Mouse (Mus musculus) midbrain, embryonic 12.5 days (tissue): ENCODE results near the gene Prkn. TPM values are rescaled to one million over a fixed set of nuclear protein-coding genes. Genes with fewer than 3 reads are reported as not detected.
A peak's percentile ranks its signal among the peaks of the same experiment; 100 is the strongest.

Experiments
- ATAC-seq: fragments of 200-750 bp; cut with Nextera tagmentation; 2 replicates; pipeline ENCODE4 v1.8.0; 2017; ENCODE audit warnings: low read depth, moderate TSS enrichment, moderate library complexity; ENCODE audit not compliant: low FRiP score
- H3K27ac ChIP-seq: fragments of 300-500 bp; sonication (generic); replicated peaks from 2 replicates; pipeline ENCODE4 v1.5.1; 2016; ENCODE audit warnings: mild to moderate bottlenecking
- H3K27me3 ChIP-seq: fragments of 300-500 bp; sonication (generic); 2 replicates; pipeline ENCODE4 v1.6.1; 2016; ENCODE audit warnings: mild to moderate bottlenecking
- H3K36me3 ChIP-seq: fragments of 300-500 bp; sonication (generic); 2 replicates; pipeline ENCODE4 v1.6.1; 2016
- H3K4me1 ChIP-seq: fragments of 300-500 bp; sonication (generic); 2 replicates; pipeline ENCODE4 v1.6.1; 2016
- H3K4me2 ChIP-seq: fragments of 300-500 bp; sonication (generic); replicated peaks from 2 replicates; pipeline ENCODE4 v1.6.1; 2016; ENCODE audit warnings: mild to moderate bottlenecking, moderate library complexity
- H3K4me3 ChIP-seq: fragments of 300-500 bp; sonication (generic); 2 replicates; pipeline ENCODE4 v1.5.1; 2016; ENCODE audit warnings: mild to moderate bottlenecking
- H3K9ac ChIP-seq: fragments of 300-500 bp; sonication (generic); replicated peaks from 2 replicates; pipeline ENCODE4 v1.6.1; 2016; ENCODE audit warnings: mild to moderate bottlenecking, moderate library complexity
- H3K9me3 ChIP-seq: fragments of 300-500 bp; sonication (generic); 2 replicates; pipeline ENCODE4 v1.6.1; 2016; ENCODE audit warnings: mild to moderate bottlenecking
- WGBS: fragments of 180-500 bp; shearing (Covaris S2); methylation state at CpG from one replicate; pipeline ENCODE4 v1.1.7; 2016; 5-methylcytosine and 5-hydroxymethylcytosine counted together
- polyA plus RNA-seq: library from polyadenylated mRNA; unstranded; fragments of >200 nt; fragmentation: Nextera tagmentation; extraction: Ambion mirVana; gene quantifications from 2 replicates; pipeline ENCODE4 v1.2.1, GENCODE M21; 2016

Prkn gene
- polyA plus RNA-seq, 1 experiment from 2014 or later = 2.1 TPM

DNA sequence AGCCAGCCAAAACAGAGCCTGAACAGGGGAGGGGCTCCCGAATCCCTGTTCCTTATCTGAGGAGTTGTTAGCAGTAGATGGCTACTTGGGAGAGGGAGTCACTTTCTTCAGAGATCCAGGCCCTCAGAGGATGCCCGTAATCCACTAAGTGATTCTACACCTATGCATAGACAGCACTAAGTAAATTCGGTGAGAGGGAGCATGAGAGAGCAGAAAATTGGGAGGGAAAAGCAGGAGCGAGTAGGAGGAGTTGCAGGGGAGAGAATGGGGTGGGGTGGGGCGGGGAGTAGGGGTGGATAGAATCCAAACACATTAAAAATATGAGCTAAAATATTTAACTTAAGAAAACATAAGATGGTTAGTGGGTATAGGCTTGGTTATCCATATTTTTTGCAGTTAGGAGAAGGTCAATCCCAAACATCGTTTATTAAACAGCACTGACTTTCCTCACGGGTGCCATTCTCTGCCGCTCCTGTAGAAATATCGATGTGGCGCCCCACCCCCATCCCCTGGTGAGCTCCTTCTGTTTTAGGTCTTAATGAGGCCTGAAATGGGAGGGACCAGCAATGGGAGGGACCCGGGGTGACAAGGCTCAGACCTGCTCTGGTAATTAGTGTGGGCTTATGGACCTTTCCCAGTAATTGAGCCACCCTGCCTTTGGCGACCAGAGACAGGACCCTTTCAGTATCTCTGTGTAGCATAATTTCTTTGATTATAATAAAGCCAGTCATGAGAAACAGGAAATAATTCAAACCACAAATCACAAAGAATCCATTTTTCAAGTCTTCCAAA lies 390.6 kb downstream of the Prkn start:
- no peaks in the 10 kb centered on the region for H3K36me3 ChIP-seq
- H3K4me3 ChIP-seq = no peak overlapping the region
- ATAC-seq = peak; percentile 73; the same call in 1 of the 2 replicates
- H3K27ac ChIP-seq = no peak overlapping the region
- H3K9me3 ChIP-seq = no peaks in the 10 kb centered on the region
- H3K9ac ChIP-seq = no peak overlapping the region
- 45% methylated on average over 12 of the region's 12 CpGs for WGBS
- 0 out of 2 replicates have a peak overlapping the region, but pooled peaks have one; percentile 2 for H3K4me2 ChIP-seq
- H3K27me3 ChIP-seq = no peaks in the 10 kb centered on the region
- 0 out of 2 replicates have a peak, but pooled peaks cover 3% of the 10 kb centered on the region for H3K4me1 ChIP-seq

DNA sequence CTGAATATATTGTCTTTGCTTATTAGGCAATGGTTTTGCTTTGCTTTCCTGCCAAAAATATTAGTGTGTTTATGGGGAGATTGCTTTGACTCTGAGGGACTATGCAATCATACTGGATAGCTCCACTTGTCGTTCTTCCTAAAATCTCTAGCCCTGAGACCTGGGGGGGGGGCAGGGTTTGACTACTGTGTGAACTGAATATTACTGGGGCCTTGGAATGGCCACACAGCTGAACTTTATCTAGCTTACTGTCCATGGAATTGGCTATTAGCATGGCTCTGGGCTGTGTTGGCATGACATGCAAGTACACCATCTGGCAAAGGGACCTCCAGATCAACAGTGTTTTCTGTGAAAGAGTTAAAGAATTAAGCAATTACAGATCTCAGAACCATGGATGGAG lies 395.1 kb downstream of the Prkn start:
- H3K4me3 ChIP-seq = no peak overlapping the region
- no peak overlapping the region for H3K9ac ChIP-seq
- H3K36me3 ChIP-seq = no peaks in the 10 kb centered on the region
- no peak overlapping the region for H3K4me2 ChIP-seq
- no peaks in the 10 kb centered on the region for H3K27me3 ChIP-seq
- 0 out of 2 replicates have a peak, but pooled peaks cover 3% of the 10 kb centered on the region for H3K4me1 ChIP-seq
- no peak overlapping the region for H3K27ac ChIP-seq
- H3K9me3 ChIP-seq = no peaks in the 10 kb centered on the region
- no peak for ATAC-seq
- 77% methylated on average over 1 of the region's 1 CpGs for WGBS

- Histone ChIP-seq H3K4me3 (no peak overlapping the region), H3K9ac (no peak overlapping the region), H3K9me3 (no peaks in the 10 kb centered on the region), H3K4me1 (no peaks in the 10 kb centered on the region), H3K27ac (no peak overlapping the region), H3K4me2 (no peak overlapping the region), H3K27me3 (no peaks in the 10 kb centered on the region), H3K36me3 (no peaks in the 10 kb centered on the region)
- no peak for ATAC-seq
- 87% methylated on average over 9 of the region's 9 CpGs for WGBS
These were observed 404.9 kb downstream of the Prkn start for GRCm38 (mm10) chr17:11245040-11245439.

DNA sequence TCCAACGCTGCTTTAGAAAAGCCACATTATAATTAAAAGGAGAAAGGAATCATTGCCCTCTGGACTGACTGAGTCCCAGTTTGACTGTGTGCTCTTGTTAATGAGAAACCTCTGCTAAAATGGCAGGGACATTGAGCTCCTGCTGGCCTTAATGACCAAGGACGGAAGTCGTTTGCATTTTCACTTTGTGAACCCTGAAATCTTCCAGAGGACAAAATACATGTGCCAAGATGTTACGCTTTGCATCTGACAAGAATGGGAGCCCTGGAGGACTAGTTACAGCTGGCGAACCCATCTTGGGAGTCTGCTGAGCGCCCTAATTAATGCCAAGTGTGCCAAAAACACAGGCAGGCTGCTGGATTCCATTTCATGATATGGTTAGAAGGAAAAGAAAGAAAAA lies 409.0 kb downstream of the Prkn start:
- Histone ChIP-seq H3K27me3 (no peaks in the 10 kb centered on the region), H3K4me1 (no peaks in the 10 kb centered on the region), H3K9me3 (no peaks in the 10 kb centered on the region), H3K27ac (no peak overlapping the region), H3K36me3 (no peaks in the 10 kb centered on the region), H3K9ac (no peak overlapping the region), H3K4me2 (no peak overlapping the region), H3K4me3 (no peak overlapping the region)
- ATAC-seq = no peak
- WGBS = 67% methylated on average over 6 of the region's 6 CpGs

DNA sequence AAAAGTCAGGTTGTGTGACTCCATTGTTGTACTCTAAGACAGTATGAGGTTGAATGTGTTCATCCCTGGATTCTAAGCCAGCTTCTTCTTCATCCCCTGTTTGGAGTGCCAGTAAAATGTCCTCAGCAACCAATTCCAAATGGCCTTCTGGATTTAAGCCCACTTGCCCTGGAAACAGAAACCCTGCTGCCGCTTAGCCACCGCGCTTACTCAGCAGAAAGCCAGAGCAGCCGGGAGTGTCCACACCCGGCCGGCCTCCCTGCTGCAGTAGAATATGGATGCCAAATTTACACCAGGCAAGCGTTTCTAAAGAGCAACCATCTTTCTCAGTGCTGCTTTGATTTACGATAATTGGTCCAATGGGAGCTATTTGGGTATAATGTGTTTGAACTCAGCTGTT lies 420.5 kb downstream of the Prkn start:
- WGBS = 84% methylated on average over 8 of the region's 8 CpGs
- ATAC-seq = no peak
- no peak overlapping the region for H3K4me2 ChIP-seq

DNA sequence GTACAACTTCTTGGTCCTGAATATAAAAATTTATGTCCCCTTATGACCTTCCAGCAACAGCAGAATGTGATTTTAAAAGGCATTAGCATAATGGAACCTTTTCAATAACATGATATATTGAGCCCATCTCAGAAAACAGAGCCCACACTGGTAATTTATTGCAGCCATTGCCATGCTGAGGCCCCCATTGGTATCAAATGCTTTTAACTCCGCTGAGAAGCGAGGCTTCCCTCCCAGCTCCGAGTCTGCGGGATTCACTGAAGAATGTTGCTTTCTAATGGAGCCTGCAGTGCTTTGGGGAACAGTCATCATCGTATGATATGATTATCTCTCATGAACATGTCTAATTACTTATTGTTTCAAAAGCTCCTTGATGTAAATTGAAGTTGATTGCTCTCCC lies 421.5 kb downstream of the Prkn start:
- H3K4me3 ChIP-seq = no peak overlapping the region
- ATAC-seq = no peak
- H3K9me3 ChIP-seq = no peaks in the 10 kb centered on the region
- no peak overlapping the region for H3K27ac ChIP-seq
- H3K4me2 ChIP-seq = no peak overlapping the region
- H3K4me1 ChIP-seq = no peaks in the 10 kb centered on the region
- H3K36me3 ChIP-seq = no peaks in the 10 kb centered on the region
- H3K9ac ChIP-seq = no peak overlapping the region
- WGBS = 91% methylated on average over 5 of the region's 5 CpGs
- H3K27me3 ChIP-seq = no peaks in the 10 kb centered on the region

More for the DNA sequence above, 420.5 kb downstream of the Prkn start:
- no peaks in the 10 kb centered on the region for H3K9me3 ChIP-seq
- no peaks in the 10 kb centered on the region for H3K27me3 ChIP-seq
- no peaks in the 10 kb centered on the region for H3K36me3 ChIP-seq
- no peaks in the 10 kb centered on the region for H3K4me1 ChIP-seq
- H3K9ac ChIP-seq = no peak overlapping the region
- no peak overlapping the region for H3K4me3 ChIP-seq
- H3K27ac ChIP-seq = no peak overlapping the region

- 86% methylated on average over 4 of the region's 4 CpGs for WGBS
- Histone ChIP-seq H3K9me3 (no peaks in the 10 kb centered on the region), H3K4me1 (no peaks in the 10 kb centered on the region), H3K4me3 (no peak overlapping the region), H3K36me3 (no peaks in the 10 kb centered on the region), H3K27ac (no peak overlapping the region), H3K9ac (no peak overlapping the region), H3K4me2 (no peak overlapping the region), H3K27me3 (no peaks in the 10 kb centered on the region)
- ATAC-seq = no peak
These were observed 427.8 kb downstream of the Prkn start for GRCm38 (mm10) chr17:11267951-11268350.

- H3K27me3 ChIP-seq = no peaks in the 10 kb centered on the region
- H3K4me1 ChIP-seq = no peaks in the 10 kb centered on the region
- 89% methylated on average over 4 of the region's 4 CpGs for WGBS
- no peak overlapping the region for H3K9ac ChIP-seq
- H3K4me2 ChIP-seq = no peak overlapping the region
- H3K36me3 ChIP-seq = no peaks in the 10 kb centered on the region
- ATAC-seq = no peak
- H3K27ac ChIP-seq = no peak overlapping the region
- H3K9me3 ChIP-seq = no peaks in the 10 kb centered on the region
- no peak overlapping the region for H3K4me3 ChIP-seq
These were observed 430.0 kb downstream of the Prkn start for GRCm38 (mm10) chr17:11270179-11270578.

DNA sequence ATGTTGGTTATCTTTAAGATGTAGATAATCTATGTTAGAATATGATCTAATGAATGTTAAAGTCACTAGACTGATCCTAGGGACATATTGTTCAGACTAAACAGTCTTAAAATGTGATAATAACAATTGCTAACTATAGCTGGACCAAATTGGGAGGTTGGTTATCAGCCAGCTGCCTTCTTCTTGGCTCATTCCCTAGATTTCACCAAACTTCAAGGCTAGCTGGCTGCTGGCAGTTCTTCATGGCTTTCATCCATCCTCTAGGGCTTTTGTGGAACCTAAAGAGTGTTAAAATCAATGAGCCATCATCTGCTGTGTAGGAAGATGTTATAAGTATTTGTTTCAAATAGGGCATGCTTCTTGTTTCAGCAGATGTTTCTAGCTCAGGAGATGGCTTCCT lies 431.7 kb downstream of the Prkn start:
- no peak for ATAC-seq
- H3K27ac ChIP-seq = no peak overlapping the region

GRCm38 (mm10) chr17:11284246-11284645 lies 444.1 kb downstream of the Prkn start:
- Histone ChIP-seq H3K9ac (no peak overlapping the region), H3K27me3 (no peaks in the 10 kb centered on the region), H3K4me1 (no peaks in the 10 kb centered on the region), H3K36me3 (no peaks in the 10 kb centered on the region), H3K9me3 (no peaks in the 10 kb centered on the region), H3K27ac (no peak overlapping the region), H3K4me3 (no peak overlapping the region), H3K4me2 (no peak overlapping the region)
- 80% methylated on average over 4 of the region's 4 CpGs for WGBS
- no peak for ATAC-seq

More for the DNA sequence above, 431.7 kb downstream of the Prkn start:
- Histone ChIP-seq H3K9ac (no peak overlapping the region), H3K9me3 (no peaks in the 10 kb centered on the region), H3K4me1 (no peaks in the 10 kb centered on the region), H3K4me3 (no peak overlapping the region), H3K4me2 (no peak overlapping the region), H3K27me3 (no peaks in the 10 kb centered on the region), H3K36me3 (no peaks in the 10 kb centered on the region)

GRCm38 (mm10) chr17:11290183-11290582 lies 450.0 kb downstream of the Prkn start:
- no peak overlapping the region for H3K4me3 ChIP-seq
- WGBS = 84% methylated on average over 3 of the region's 3 CpGs
- no peak overlapping the region for H3K27ac ChIP-seq
- no peak overlapping the region for H3K4me2 ChIP-seq
- no peaks in the 10 kb centered on the region for H3K9me3 ChIP-seq
- no peak overlapping the region for H3K9ac ChIP-seq
- no peaks in the 10 kb centered on the region for H3K4me1 ChIP-seq
- H3K36me3 ChIP-seq = no peaks in the 10 kb centered on the region
- ATAC-seq = no peak
- no peaks in the 10 kb centered on the region for H3K27me3 ChIP-seq

- Histone ChIP-seq H3K36me3 (no peaks in the 10 kb centered on the region), H3K27me3 (no peaks in the 10 kb centered on the region), H3K27ac (no peak overlapping the region), H3K4me2 (no peak overlapping the region), H3K4me3 (no peak overlapping the region), H3K9ac (no peak overlapping the region), H3K9me3 (0 out of 2 replicates have a peak, but pooled peaks cover 2% of the 10 kb centered on the region), H3K4me1 (no peaks in the 10 kb centered on the region)
- ATAC-seq = no peak
- 77% methylated on average over 9 of the region's 9 CpGs for WGBS
These were observed 462.9 kb downstream of the Prkn start for GRCm38 (mm10) chr17:11303116-11303515.

DNA sequence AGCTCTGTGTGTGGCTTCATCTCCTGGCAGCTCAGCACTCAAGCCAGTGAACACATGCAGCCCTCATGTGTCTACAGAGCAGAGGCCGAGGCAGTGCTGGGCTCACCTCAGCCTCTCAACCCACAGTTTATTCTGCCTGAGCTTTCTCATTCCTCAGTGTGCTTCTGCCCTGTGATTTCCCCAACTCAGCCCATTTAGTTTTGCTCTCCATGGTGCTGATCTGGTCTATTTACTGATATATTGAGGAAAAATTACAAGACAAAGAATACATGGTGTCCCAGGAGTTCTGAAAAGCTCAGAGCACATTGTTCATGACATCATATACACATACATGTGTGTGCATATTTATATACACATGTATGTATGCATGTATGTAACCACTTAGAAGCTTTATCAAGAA lies 469.7 kb downstream of the Prkn start:
- no peak for ATAC-seq
- Histone ChIP-seq H3K9ac (no peak overlapping the region), H3K27ac (no peak overlapping the region), H3K4me1 (peaks cover 5% of the 10 kb centered on the region; the same call in 1 of the 2 replicates), H3K27me3 (no peaks in the 10 kb centered on the region), H3K36me3 (no peaks in the 10 kb centered on the region), H3K9me3 (no peaks in the 10 kb centered on the region), H3K4me3 (no peak overlapping the region), H3K4me2 (no peak overlapping the region)
- 8% methylated on average over 1 of the region's 1 CpGs for WGBS
